Mouse (Mus musculus): Measurements from ENCODE around the gene Olfr309. TPM values are rescaled to one million over a fixed set of nuclear protein-coding genes. Genes with fewer than 3 reads are reported as not detected.
A peak's percentile ranks its signal among the peaks of the same experiment; 100 is the strongest.
"Not testable (repeated sequence)": the region's sequence is repeated elsewhere in the genome, so short reads cannot be mapped to it uniquely, and the experiment has no call there.

Gene Olfr309
- total RNA-seq (2014; rRNA removed) (not detected in 2 replicates), polyA plus RNA-seq (2015; fragmentation: Nextera tagmentation; extraction: Ambion mirVana) (not detected in 2 replicates)

DNA sequence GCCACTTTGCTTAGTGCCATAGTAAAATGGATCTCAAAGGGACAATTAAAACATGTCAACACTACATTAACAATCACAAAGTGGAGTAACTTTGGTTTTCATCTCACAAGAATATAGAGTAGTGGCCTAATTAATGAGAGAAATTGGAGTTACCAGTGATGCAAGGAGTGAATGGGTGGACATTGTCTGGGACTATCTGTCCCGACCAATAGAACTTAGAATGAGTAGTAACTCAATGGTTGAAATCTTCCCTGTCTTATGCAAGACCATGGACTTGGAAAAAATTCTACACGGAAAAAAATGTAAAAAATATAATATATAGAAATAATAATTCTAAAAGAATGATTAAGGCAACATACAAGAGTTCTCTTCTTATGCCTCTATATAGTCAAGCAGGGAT lies at the start of gene Olfr309:
TSS of gene Olfr309 (minus strand) at position 101 of the 400 bp plus-strand sequence.
- no peaks in the 10 kb centered on the region for H3K27me3 ChIP-seq (ENCODE audit: insufficient read depth, low read length)
- no peak within 1 kb of the TSS for H3K9ac ChIP-seq (replicated peaks; ENCODE audit: low read length)
- no peak for TF ChIP-seq CTCF (IDR thresholded peaks at IDR 0.05; ENCODE audit: low read depth)
- no peak within 1 kb of the TSS for H3K27ac ChIP-seq
- H3K36me3 ChIP-seq (ENCODE audit: insufficient read depth, low read length): no peaks in the 10 kb centered on the region
- H3K4me1 ChIP-seq (ENCODE audit: insufficient read depth, low read length): no peaks in the 10 kb centered on the region
- ATAC-seq: no peak
- no peaks in the 10 kb centered on the region for H3K9me3 ChIP-seq (ENCODE audit: low read length)
- no peak within 1 kb of the TSS for H3K4me3 ChIP-seq (ENCODE audit: low read length)
- DNase-seq (ENCODE audit: low spot score): no peak
- no peak within 1 kb of the TSS for H3K4me2 ChIP-seq (ENCODE audit: low read depth, low read length)
- 74% methylated on average over 2 of the region's 2 CpGs for WGBS

- H3K4me3 ChIP-seq (ENCODE audit: low read length); H3K27me3 ChIP-seq (ENCODE audit: insufficient read depth, low read length); ATAC-seq; H3K36me3 ChIP-seq (ENCODE audit: insufficient read depth, low read length); H3K9ac ChIP-seq (replicated peaks; ENCODE audit: low read length); DNase-seq (ENCODE audit: low spot score); H3K27ac ChIP-seq; H3K9me3 ChIP-seq (ENCODE audit: low read length); H3K4me1 ChIP-seq (ENCODE audit: insufficient read depth, low read length); H3K4me2 ChIP-seq (ENCODE audit: low read depth, low read length): not testable (repeated sequence)
- 89% methylated on average over 9 of the region's 9 CpGs for WGBS
Observed at GRCm38 (mm10) chr7:86346296-86346695, 32.8 kb upstream of the Olfr309 start.

DNA sequence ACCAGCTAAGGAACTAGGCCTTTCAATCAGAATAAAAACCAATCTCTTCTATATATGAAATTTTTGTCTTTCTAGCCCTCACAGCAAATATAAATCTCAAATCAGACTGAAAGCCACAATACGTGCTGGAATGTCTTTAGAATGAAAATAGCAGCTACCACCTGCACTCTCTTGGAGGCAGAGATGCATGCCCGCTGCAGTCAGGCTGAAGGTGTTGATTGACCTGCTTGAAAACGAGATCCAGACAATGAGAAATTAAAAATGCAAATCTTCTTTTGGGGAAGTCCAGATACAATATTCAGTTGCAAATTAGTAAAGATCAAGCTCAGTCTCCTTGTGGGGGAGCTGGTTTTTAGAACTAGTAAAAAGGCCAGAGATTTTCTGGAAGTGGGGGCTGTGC lies 30.7 kb upstream of the Olfr309 start:
- ATAC-seq (no peak), DNase-seq (ENCODE audit: low spot score) (no peak)
- H3K4me2 ChIP-seq (ENCODE audit: low read depth, low read length): no peak overlapping the region
- H3K4me1 ChIP-seq (ENCODE audit: insufficient read depth, low read length): no peaks in the 10 kb centered on the region
- TF ChIP-seq CTCF (IDR thresholded peaks at IDR 0.05; ENCODE audit: low read depth): no peak
- H3K36me3 ChIP-seq (ENCODE audit: insufficient read depth, low read length): no peaks in the 10 kb centered on the region
- H3K9me3 ChIP-seq (ENCODE audit: low read length): no peaks in the 10 kb centered on the region
- 67% methylated on average over 3 of the region's 3 CpGs for WGBS
- H3K27me3 ChIP-seq (ENCODE audit: insufficient read depth, low read length): no peaks in the 10 kb centered on the region
- H3K27ac ChIP-seq: no peak overlapping the region
- no peak overlapping the region for H3K4me3 ChIP-seq (ENCODE audit: low read length)
- no peak overlapping the region for H3K9ac ChIP-seq (replicated peaks; ENCODE audit: low read length)

GRCm38 (mm10) chr7:86342881-86343565 lies 29.5 kb upstream of the Olfr309 start:
- TF ChIP-seq CTCF (IDR thresholded peaks at IDR 0.05; ENCODE audit: low read depth): no peak
- H3K27ac ChIP-seq: no peak overlapping the region
- no peak overlapping the region for H3K9ac ChIP-seq (replicated peaks; ENCODE audit: low read length)
- ATAC-seq: no peak
- 77% methylated on average over 14 of the region's 14 CpGs for WGBS
- H3K9me3 ChIP-seq (ENCODE audit: low read length): no peaks in the 10 kb centered on the region
- no peaks in the 10 kb centered on the region for H3K27me3 ChIP-seq (ENCODE audit: insufficient read depth, low read length)
- no peak overlapping the region for H3K4me2 ChIP-seq (ENCODE audit: low read depth, low read length)
- no peaks in the 10 kb centered on the region for H3K36me3 ChIP-seq (ENCODE audit: insufficient read depth, low read length)
- no peak for DNase-seq (ENCODE audit: low spot score)
- no peak overlapping the region for H3K4me3 ChIP-seq (ENCODE audit: low read length)
- no peaks in the 10 kb centered on the region for H3K4me1 ChIP-seq (ENCODE audit: insufficient read depth, low read length)

GRCm38 (mm10) chr7:86337486-86337885 lies 24.0 kb upstream of the Olfr309 start, which contains the start of gene Olfr307:
TSS of gene Olfr307 (minus strand) at chr7:86337586.
- H3K4me2 ChIP-seq (ENCODE audit: low read depth, low read length): no peak within 1 kb of the TSS
- no peak for ATAC-seq
- WGBS: 76% methylated on average over 1 of the region's 1 CpGs
- no peak within 1 kb of the TSS for H3K4me3 ChIP-seq (ENCODE audit: low read length)
- no peaks in the 10 kb centered on the region for H3K4me1 ChIP-seq (ENCODE audit: insufficient read depth, low read length)
- no peaks in the 10 kb centered on the region for H3K36me3 ChIP-seq (ENCODE audit: insufficient read depth, low read length)
- no peaks in the 10 kb centered on the region for H3K27me3 ChIP-seq (ENCODE audit: insufficient read depth, low read length)
- H3K9ac ChIP-seq (replicated peaks; ENCODE audit: low read length): no peak within 1 kb of the TSS
- H3K27ac ChIP-seq: no peak within 1 kb of the TSS
- no peaks in the 10 kb centered on the region for H3K9me3 ChIP-seq (ENCODE audit: low read length)
- DNase-seq (ENCODE audit: low spot score): no peak
- no peak for TF ChIP-seq CTCF (IDR thresholded peaks at IDR 0.05; ENCODE audit: low read depth)

- H3K4me3 ChIP-seq (ENCODE audit: low read length): no peak within 1 kb of the TSS
- ATAC-seq: no peak
- no peak for TF ChIP-seq CTCF (IDR thresholded peaks at IDR 0.05; ENCODE audit: low read depth)
Observed at GRCm38 (mm10) chr7:86325530-86325929, 12.0 kb upstream of the Olfr309 start, which contains the start of gene Olfr308. TSS of gene Olfr308 (minus strand) at chr7:86325630.

DNA sequence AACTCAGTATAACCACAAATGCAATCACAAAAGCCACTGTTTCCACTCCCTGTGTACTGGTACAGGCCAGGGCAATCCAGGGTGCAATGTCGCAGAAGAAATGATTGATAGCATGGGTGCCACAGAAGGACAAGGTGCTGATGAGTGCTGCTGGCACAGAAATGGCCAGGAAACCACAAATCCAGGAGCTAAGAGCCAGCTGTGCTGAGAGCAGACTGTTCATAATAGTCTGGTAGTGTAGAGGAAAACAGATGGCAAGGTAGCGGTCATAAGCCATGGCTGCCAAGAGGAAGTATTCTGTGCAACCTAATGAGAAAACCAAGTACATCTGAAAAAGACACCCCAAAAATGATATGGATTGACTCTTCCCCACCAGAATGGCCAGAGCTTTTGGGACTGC lies 7.8 kb upstream of the Olfr309 start:
- Histone ChIP-seq H3K9me3 (ENCODE audit: low read length) (no peaks in the 10 kb centered on the region), H3K36me3 (ENCODE audit: insufficient read depth, low read length) (no peaks in the 10 kb centered on the region), H3K9ac (replicated peaks; ENCODE audit: low read length) (no peak overlapping the region), H3K27ac (no peak overlapping the region), H3K4me1 (ENCODE audit: insufficient read depth, low read length) (no peaks in the 10 kb centered on the region), H3K4me2 (ENCODE audit: low read depth, low read length) (no peak overlapping the region), H3K4me3 (ENCODE audit: low read length) (no peak overlapping the region), H3K27me3 (ENCODE audit: insufficient read depth, low read length) (no peaks in the 10 kb centered on the region)
- ATAC-seq: no peak
- DNase-seq (ENCODE audit: low spot score): peak; percentile 5
- TF ChIP-seq CTCF (IDR thresholded peaks at IDR 0.05; ENCODE audit: low read depth): no peak
- WGBS: 84% methylated on average over 2 of the region's 2 CpGs

More at GRCm38 (mm10) chr7:86325530-86325929, 12.0 kb upstream of the Olfr309 start, which contains the start of gene Olfr308:
- no peak for DNase-seq (ENCODE audit: low spot score)
- Histone ChIP-seq H3K27ac (no peak within 1 kb of the TSS), H3K4me1 (ENCODE audit: insufficient read depth, low read length) (no peaks in the 10 kb centered on the region), H3K4me2 (ENCODE audit: low read depth, low read length) (no peak within 1 kb of the TSS), H3K36me3 (ENCODE audit: insufficient read depth, low read length) (no peaks in the 10 kb centered on the region), H3K27me3 (ENCODE audit: insufficient read depth, low read length) (no peaks in the 10 kb centered on the region), H3K9me3 (ENCODE audit: low read length) (no peaks in the 10 kb centered on the region), H3K9ac (replicated peaks; ENCODE audit: low read length) (no peak within 1 kb of the TSS)
